Mouse (Mus musculus): ENCODE data around the gene Coq6. TPM values are rescaled to one million over a fixed set of nuclear protein-coding genes. Genes with fewer than 3 reads are reported as not detected.

Coq6 gene
- total RNA-seq, 1 experiment from 2014 or later: 53.9 TPM

GRCm38 (mm10) chr12:84396947-84397679 is 35.7 kb downstream of the Coq6 start:
- no peak for DNase-seq

GRCm38 (mm10) chr12:84397685-84398084 is 36.2 kb downstream of the Coq6 start:
- DNase-seq: no peak

GRCm38 (mm10) chr12:84398629-84399028 is 37.2 kb downstream of the Coq6 start:
- DNase-seq: no peak

GRCm38 (mm10) chr12:84399135-84399534 is 37.7 kb downstream of the Coq6 start:
- no peak for DNase-seq

DNA sequence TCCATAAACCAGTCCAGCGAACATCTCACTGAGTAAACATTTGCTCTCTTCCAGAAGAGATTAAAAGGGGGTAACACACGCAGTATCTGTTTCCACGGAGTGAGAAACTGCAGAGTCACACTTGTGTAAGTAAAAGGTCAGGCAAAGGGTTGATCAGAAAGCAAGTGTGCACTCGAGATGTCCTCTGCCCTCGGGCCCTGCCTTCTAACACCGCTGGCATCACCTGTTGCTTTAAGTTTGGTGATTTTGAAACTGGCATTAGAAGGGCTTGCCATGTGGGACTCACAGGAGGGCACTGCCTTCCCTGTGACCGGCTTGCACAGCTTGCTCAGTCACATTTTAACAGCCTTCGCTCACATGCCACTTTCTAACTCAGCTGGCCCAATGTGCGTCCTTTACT is 38.2 kb downstream of the Coq6 start:
- peak; percentile 7 for DNase-seq

- DNase-seq: no peak
Measured at GRCm38 (mm10) chr12:84400068-84400467, 38.6 kb downstream of the Coq6 start.

DNA sequence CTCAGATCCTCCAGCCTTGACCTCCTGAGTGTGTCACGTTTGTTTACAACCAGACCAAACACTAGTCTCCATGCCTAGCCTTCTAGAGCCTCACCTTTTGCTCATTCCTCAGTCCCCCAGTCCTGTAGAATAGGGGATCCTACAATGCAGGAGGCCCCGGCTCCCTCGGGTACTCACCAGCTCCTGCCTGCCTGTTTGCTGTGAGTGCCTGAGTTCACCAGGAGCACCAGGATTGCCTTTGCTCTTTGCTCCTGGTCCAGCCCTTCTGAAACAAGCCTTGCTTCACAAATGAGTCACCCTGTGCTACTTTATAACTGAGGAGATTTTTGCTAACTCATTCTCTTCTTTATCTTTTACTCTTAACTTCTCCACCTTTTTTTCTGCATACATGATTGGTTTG is 39.2 kb downstream of the Coq6 start:
- DNase-seq: peak; percentile 38

- DNase-seq: no peak
Measured at GRCm38 (mm10) chr12:84402923-84403322, 41.5 kb downstream of the Coq6 start.

GRCm38 (mm10) chr12:84404541-84404940 is 43.1 kb downstream of the Coq6 start:
- no peak for DNase-seq

- no peak for DNase-seq
Measured at GRCm38 (mm10) chr12:84407259-84407658, 45.8 kb downstream of the Coq6 start.

DNA sequence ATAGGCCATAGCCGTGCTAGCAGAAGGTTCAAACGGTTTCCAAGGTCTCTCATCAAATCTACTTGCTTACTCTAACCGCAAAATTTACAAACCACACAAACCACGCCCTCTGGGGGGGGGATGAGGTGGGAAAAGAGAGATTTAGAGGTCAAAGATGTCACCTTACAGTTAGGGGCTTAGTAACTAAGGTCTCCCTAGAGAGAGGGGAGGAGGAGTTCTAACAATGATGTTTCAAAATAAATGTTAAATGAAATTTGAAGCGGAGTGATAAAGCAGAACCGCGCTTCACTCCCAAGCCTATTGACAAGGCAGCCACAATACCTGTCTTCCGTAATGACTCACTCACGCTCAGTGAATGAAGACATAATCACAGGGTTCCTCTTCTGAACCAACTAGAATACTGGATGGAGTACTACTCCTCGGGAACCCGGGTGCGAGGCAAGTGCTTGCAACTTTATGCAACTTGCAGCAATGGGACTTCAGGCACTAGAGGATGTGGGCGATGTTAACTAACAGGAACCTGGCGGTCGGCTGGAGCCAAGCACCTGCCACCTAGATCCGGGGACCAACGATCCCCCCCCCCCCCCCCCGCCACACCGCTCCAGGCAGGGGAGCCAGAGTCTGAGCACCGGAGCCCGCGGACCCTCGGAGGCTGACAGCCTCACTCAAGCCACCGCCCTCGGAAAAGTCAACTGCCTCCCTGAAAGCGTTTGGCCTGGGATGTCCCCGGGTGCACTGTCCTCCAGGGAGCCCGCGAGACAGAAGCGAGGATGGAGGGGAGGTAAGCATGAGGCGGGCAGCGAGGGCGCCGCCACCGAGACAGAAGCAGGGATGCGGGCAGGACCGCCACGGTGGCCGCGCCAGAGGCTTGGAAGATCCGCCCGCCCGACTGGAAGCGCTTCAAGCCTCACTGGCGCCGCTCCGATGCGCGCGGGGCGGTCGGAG is 46.7 kb downstream of the Coq6 start:
- no peak for DNase-seq

DNA sequence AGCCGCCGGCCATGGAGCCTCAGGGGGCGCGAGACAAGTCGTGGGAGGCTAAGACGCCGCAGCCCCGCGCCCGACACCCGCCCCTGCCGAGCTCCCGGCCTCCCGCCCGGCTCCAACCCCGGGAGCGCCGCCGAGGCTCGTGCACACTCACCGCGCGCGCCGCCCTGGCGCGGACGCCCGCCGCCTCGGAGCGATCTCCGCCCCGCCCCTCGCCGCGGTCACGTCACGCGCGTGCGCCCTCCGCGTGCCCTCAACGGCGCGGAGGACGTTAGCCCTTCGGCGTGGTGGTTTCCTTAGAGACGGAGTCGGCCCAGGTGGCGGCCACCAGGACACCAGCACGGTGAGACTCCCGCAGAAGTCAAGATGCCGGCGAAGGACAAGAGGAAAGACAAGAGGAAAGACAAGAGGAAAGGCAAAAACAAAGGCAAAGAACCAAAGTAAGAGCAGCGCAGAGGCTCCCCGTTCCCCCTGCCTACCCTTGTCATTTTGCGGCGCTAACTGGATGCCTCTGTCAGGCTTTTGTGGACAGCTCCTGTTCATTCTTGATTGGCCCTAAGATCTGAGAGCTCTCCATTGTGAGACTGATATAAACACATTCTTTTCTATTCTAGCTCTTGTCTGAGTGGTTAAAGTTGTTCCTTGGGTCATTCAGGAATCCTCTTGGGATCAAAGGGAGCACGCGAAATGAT is 47.5 kb downstream of the Coq6 start, which contains the start of the genes Entpd5 and Bbof1:
Entpd5 (minus strand) TSS at position 211 of the 689 bp plus-strand sequence.
Bbof1 (plus strand) TSS at position 253 of the 689 bp plus-strand sequence.
- peak; percentile 95 for DNase-seq

GRCm38 (mm10) chr12:84416834-84417604 is 55.6 kb downstream of the Coq6 start, which contains the start of gene Rnf113a2:
Gene Rnf113a2 (plus strand): TSS chr12:84417196.
- peak; percentile 84 for DNase-seq

DNA sequence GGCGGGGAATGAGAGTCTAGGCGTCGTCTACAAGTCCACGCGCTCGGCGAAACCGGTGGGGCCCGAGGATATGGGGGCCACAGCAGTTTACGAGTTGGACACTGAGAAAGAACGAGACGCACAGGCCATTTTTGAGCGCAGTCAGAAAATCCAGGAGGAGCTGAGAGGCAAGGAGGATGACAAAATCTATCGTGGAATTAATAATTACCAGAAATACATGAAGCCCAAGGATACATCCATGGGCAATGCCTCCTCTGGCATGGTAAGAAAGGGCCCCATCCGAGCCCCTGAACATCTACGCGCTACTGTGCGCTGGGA is 56.1 kb downstream of the Coq6 start:
- DNase-seq: no peak

Other genes with a start within 250 kb of the Coq6 start
- gene Dnal1, start 247.3 kb upstream of the Coq6 start, total RNA-seq (2021): 11.9 and 20.7 TPM in 2 replicates
- gene Pnma1, start 213.2 kb upstream of the Coq6 start, total RNA-seq (2021): 0.64 TPM in 1 of 2 replicates, not detected in the other
- 22.3 and 32.8 TPM in 2 replicates for gene Elmsan1, start 142.8 kb upstream of the Coq6 start, total RNA-seq (2021)
- 74.9 and 93.1 TPM in 2 replicates for gene Ptgr2, start 76.4 kb upstream of the Coq6 start, total RNA-seq (2021)
- gene Zfp410, start 44.8 kb upstream of the Coq6 start, total RNA-seq (2021): 41.4 and 42.0 TPM in 2 replicates
- 2.9 and 3.0 TPM in 2 replicates for gene Fam161b, start 176 bp downstream of the Coq6 start, total RNA-seq (2021)
- gene Entpd5, start 47.4 kb downstream of the Coq6 start, total RNA-seq (2021): 137 and 159 TPM in 2 replicates
- gene Bbof1, start 47.4 kb downstream of the Coq6 start, total RNA-seq (2021): 3.5 and 4.3 TPM in 2 replicates
- 17.9 and 19.3 TPM in 2 replicates for gene Rnf113a2, start 55.5 kb downstream of the Coq6 start, total RNA-seq (2021)
- gene Aldh6a1, start 89.3 kb downstream of the Coq6 start, total RNA-seq (2021): 156 and 187 TPM in 2 replicates
- gene Lin52, start 89.8 kb downstream of the Coq6 start, total RNA-seq (2021): 18.1 and 18.5 TPM in 2 replicates
- gene Vsx2, start 208.1 kb downstream of the Coq6 start, total RNA-seq (2021): not detected in 2 replicates

All from adrenal gland, postnatal 25 days (tissue).